Mouse (Mus musculus) kidney, embryonic 15.5 days (tissue): ENCODE data around the gene Frk. TPM values are rescaled to one million over a fixed set of nuclear protein-coding genes. Genes with fewer than 3 reads are reported as not detected.
"Not testable (repeated sequence)": the region's sequence is repeated elsewhere in the genome, so short reads cannot be mapped to it uniquely, and the experiment has no call there.

Experiments used
- ATAC-seq: fragments of 200-750 bp; cut with Nextera tagmentation; replicated peaks from 2 replicates; pipeline ENCODE4 v1.8.0; 2017; ENCODE audit warnings: moderate TSS enrichment; ENCODE audit not compliant: low FRiP score
- H3K27ac ChIP-seq: fragments of 300-500 bp; sonication (generic); 2 replicates; pipeline ENCODE4 v1.5.1; 2015; ENCODE audit warnings: mild to moderate bottlenecking, inconsistent platforms
- H3K27me3 ChIP-seq: fragments of 300-500 bp; sonication (generic); 2 replicates; pipeline ENCODE4 v1.6.1; 2015; ENCODE audit warnings: inconsistent platforms
- H3K36me3 ChIP-seq: fragments of 300-500 bp; sonication (generic); 2 replicates; pipeline ENCODE4 v1.6.1; 2015; ENCODE audit warnings: inconsistent platforms
- H3K4me1 ChIP-seq: fragments of 300-500 bp; sonication (generic); 2 replicates; pipeline ENCODE4 v1.6.1; 2015; ENCODE audit warnings: inconsistent platforms
- H3K4me2 ChIP-seq: fragments of 300-500 bp; sonication (generic); 2 replicates; pipeline ENCODE4 v1.6.1; 2015; ENCODE audit warnings: moderate library complexity, mild to moderate bottlenecking, inconsistent platforms
- H3K4me3 ChIP-seq: fragments of 300-500 bp; sonication (generic); replicated peaks from 2 replicates; pipeline ENCODE4 v1.5.1; 2015; ENCODE audit warnings: mild to moderate bottlenecking, inconsistent platforms
- H3K9ac ChIP-seq: fragments of 300-500 bp; sonication (generic); 2 replicates; pipeline ENCODE4 v1.6.1; 2015; ENCODE audit warnings: mild to moderate bottlenecking, inconsistent platforms
- H3K9me3 ChIP-seq: fragments of 300-500 bp; sonication (generic); replicated peaks from 2 replicates; pipeline ENCODE4 v1.6.1; 2016; ENCODE audit warnings: inconsistent platforms
- WGBS: fragments of 180-500 bp; shearing (Covaris S2); methylation state at CpG from one replicate; pipeline ENCODE4 v1.1.7; 2015; ENCODE audit warnings: mixed read lengths; 5-methylcytosine and 5-hydroxymethylcytosine counted together
- polyA plus RNA-seq: library from polyadenylated mRNA; unstranded; fragments of >200 nt; fragmentation: Nextera tagmentation; extraction: Ambion mirVana; gene quantifications from 2 replicates; pipeline ENCODE4 v1.2.1, GENCODE M21; 2015

Frk gene
- polyA plus RNA-seq, 1 experiment from 2014 or later = 18.2 TPM

GRCm38 (mm10) chr10:34618490-34618889 is 135.3 kb downstream of the Frk start:
- no peak for ATAC-seq
- H3K9me3 ChIP-seq = no peaks in the 10 kb centered on the region
- 64% methylated on average over 3 of the region's 3 CpGs for WGBS
- H3K4me2 ChIP-seq = no peak overlapping the region
- no peak overlapping the region for H3K9ac ChIP-seq
- no peaks in the 10 kb centered on the region for H3K4me1 ChIP-seq
- H3K4me3 ChIP-seq = no peak overlapping the region
- no peak overlapping the region for H3K27ac ChIP-seq
- no peaks in the 10 kb centered on the region for H3K36me3 ChIP-seq
- no peaks in the 10 kb centered on the region for H3K27me3 ChIP-seq

- not testable (repeated sequence) for H3K4me2 ChIP-seq, H3K9me3 ChIP-seq, H3K4me1 ChIP-seq, ATAC-seq, H3K27me3 ChIP-seq, H3K36me3 ChIP-seq, H3K27ac ChIP-seq, H3K4me3 ChIP-seq, H3K9ac ChIP-seq
- 84% methylated on average over 8 of the region's 8 CpGs for WGBS
Measured at GRCm38 (mm10) chr10:34620540-34620939, 137.3 kb downstream of the Frk start.

- no peaks in the 10 kb centered on the region for H3K9me3 ChIP-seq
- WGBS = 66% methylated on average over 1 of the region's 1 CpGs
Measured at GRCm38 (mm10) chr10:34638245-34638644, 155.0 kb downstream of the Frk start.

More at GRCm38 (mm10) chr10:34638245-34638644, 155.0 kb downstream of the Frk start:
- no peak for ATAC-seq
- no peak overlapping the region for H3K9ac ChIP-seq
- H3K27ac ChIP-seq = no peak overlapping the region
- no peak overlapping the region for H3K4me3 ChIP-seq
- no peaks in the 10 kb centered on the region for H3K4me1 ChIP-seq
- H3K27me3 ChIP-seq = no peaks in the 10 kb centered on the region
- no peak overlapping the region for H3K4me2 ChIP-seq
- H3K36me3 ChIP-seq = no peaks in the 10 kb centered on the region

Other genes with a start within 250 kb of the Frk start
- gene Tspyl1, start 201.2 kb upstream of the Frk start, polyA plus RNA-seq = 64.8 and 67.1 TPM in 2 replicates
- 11.2 and 14.8 TPM in 2 replicates for gene Tspyl4, start 186.0 kb upstream of the Frk start, polyA plus RNA-seq
- gene Col10a1, start 93.4 kb upstream of the Frk start, polyA plus RNA-seq = 0.31 and 2.1 TPM in 2 replicates
- gene Nt5dc1, start 64.8 kb upstream of the Frk start, polyA plus RNA-seq = 12.0 and 12.2 TPM in 2 replicates